Comparison of ENCODE assay signal across 21 mouse cellular contexts in the genomic region with DNA sequence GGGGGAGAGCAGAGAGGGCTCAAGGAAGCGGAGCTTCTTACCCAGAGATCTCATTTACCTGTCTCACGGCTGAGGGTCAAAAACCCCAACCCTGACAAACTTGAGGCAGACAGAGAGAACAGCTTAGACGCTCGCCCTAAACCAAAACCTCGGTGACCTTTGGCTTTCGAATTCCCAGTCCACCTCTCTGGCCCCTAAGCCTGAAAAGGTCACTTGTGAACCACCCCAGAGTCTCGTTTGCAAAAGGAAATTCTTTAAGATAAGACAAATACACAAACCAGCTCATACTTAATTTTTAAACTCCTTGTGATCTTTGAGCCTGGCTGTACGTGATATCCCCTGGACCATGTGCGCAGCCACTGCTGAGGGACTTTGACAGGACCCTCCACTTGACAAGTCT.
"Had no signal": no experiment of that assay in that cellular context is flagged by ENCODE, and none has a peak within 500 bp of the region (broad histone marks: within the 10 kb centered on the region; RNA-seq: fewer than 3 reads in every experiment).

No protein-coding gene starts in this region.

- DNase-seq: lung, adult 2 months; lung, postnatal 14 days; lung, postnatal 36 days; midbrain, embryonic 14.5 days; retina, postnatal 1 day; right cerebral cortex, adult 18-20 months; right cerebral cortex, postnatal 25 days; right cerebral cortex, postnatal 4 days; spleen, adult 18-20 months; thymus, adult 18-20 months; thymus, postnatal 14 days; thymus, postnatal 36 days had no signal

- H3K27me3 ChIP-seq: lung, embryonic 15.5 days; midbrain, embryonic 12.5 days had no signal

- H3K27ac ChIP-seq: lung, embryonic 15.5 days; macrophage; midbrain, embryonic 12.5 days; neural tube, embryonic 13.5 days; neural tube, embryonic 15.5 days had no signal

- ATAC-seq: lung, postnatal 0 days; midbrain, embryonic 16.5 days had no signal

- H3K4me3 ChIP-seq: lung, embryonic 15.5 days; megakaryocyte, embryonic 14.5 days; midbrain, embryonic 12.5 days; myocyte; neural tube, embryonic 13.5 days; neural tube, embryonic 15.5 days had no signal

- H3K9me3 ChIP-seq: lung, embryonic 15.5 days; midbrain, embryonic 12.5 days; neural tube, embryonic 13.5 days; neural tube, embryonic 15.5 days had no signal

- H3K36me3 ChIP-seq: lung, embryonic 15.5 days; midbrain, embryonic 12.5 days; neural tube, embryonic 13.5 days; neural tube, embryonic 15.5 days had no signal

- H3K4me1 ChIP-seq: lung, embryonic 15.5 days; megakaryocyte, embryonic 14.5 days had no signal

- H3K9ac ChIP-seq: lung, embryonic 15.5 days; midbrain, embryonic 12.5 days; neural tube, embryonic 13.5 days; neural tube, embryonic 15.5 days had no signal

- H3K4me2 ChIP-seq: lung, embryonic 15.5 days; midbrain, embryonic 12.5 days; neural tube, embryonic 13.5 days; neural tube, embryonic 15.5 days had no signal
